Mouse (Mus musculus) intestine, postnatal 0 days (tissue): ENCODE measurements around the gene Zfp784. TPM values are rescaled to one million over a fixed set of nuclear protein-coding genes. Genes with fewer than 3 reads are reported as not detected.

Source experiments
- ATAC-seq: fragments of 200-750 bp; cut with Nextera tagmentation; 2 replicates; pipeline ENCODE4 v1.8.0; 2017; ENCODE audit warnings: mild to moderate bottlenecking, moderate TSS enrichment, moderate library complexity
- H3K27ac ChIP-seq: fragments of 300-500 bp; sonication (generic); 2 replicates; pipeline ENCODE4 v1.5.1; 2014; ENCODE audit warnings: mild to moderate bottlenecking, low read depth, low read length, moderate library complexity
- H3K27me3 ChIP-seq: fragments of 300-500 bp; sonication (generic); replicated peaks from 2 replicates; pipeline ENCODE4 v1.6.1; 2014; ENCODE audit warnings: low read length, mixed read lengths; ENCODE audit not compliant: control insufficient read depth, insufficient read depth
- H3K36me3 ChIP-seq: fragments of 300-500 bp; sonication (generic); 2 replicates; pipeline ENCODE4 v1.6.1; 2014; ENCODE audit warnings: mild to moderate bottlenecking, moderate library complexity; ENCODE audit not compliant: control insufficient read depth, insufficient read depth
- H3K4me1 ChIP-seq: fragments of 300-500 bp; sonication (generic); replicated peaks from 2 replicates; pipeline ENCODE4 v1.6.1; 2014; ENCODE audit warnings: antibody characterized with exemption, low read length, mixed read lengths; ENCODE audit not compliant: control insufficient read depth, insufficient read depth
- H3K4me2 ChIP-seq: fragments of 300-500 bp; sonication (generic); replicated peaks from 2 replicates; pipeline ENCODE4 v1.6.1; 2014; ENCODE audit warnings: low read depth, mild to moderate bottlenecking, moderate library complexity
- H3K4me3 ChIP-seq: fragments of 300-500 bp; sonication (generic); 2 replicates; pipeline ENCODE4 v1.5.1; 2014; ENCODE audit warnings: low read depth, low read length
- H3K9ac ChIP-seq: fragments of 300-500 bp; sonication (generic); 2 replicates; pipeline ENCODE4 v1.6.1; 2014; ENCODE audit warnings: mild to moderate bottlenecking, low read depth, low read length
- H3K9me3 ChIP-seq: fragments of 300-500 bp; sonication (generic); 2 replicates; pipeline ENCODE4 v1.6.1; 2016; ENCODE audit warnings: mixed run types; ENCODE audit not compliant: control insufficient read depth
- CTCF ChIP-seq: sonication (generic); IDR thresholded peaks from 2 replicates; pipeline ENCODE4 v1.5.1; 2016; ENCODE audit warnings: low read depth, mild to moderate bottlenecking, control low read depth, antibody characterized with exemption, moderate library complexity
- WGBS: fragments of 180-500 bp; shearing (Covaris S2); extraction: QIAGEN DNeasy Blood & Tissue Kit; methylation state at CpG from one replicate; pipeline ENCODE4 v1.1.7; 2014; 5-methylcytosine and 5-hydroxymethylcytosine counted together
- polyA plus RNA-seq: library from polyadenylated mRNA; unstranded; fragments of >200 nt; fragmentation: Nextera tagmentation; extraction: Ambion mirVana; gene quantifications from 2 replicates; pipeline ENCODE4 v1.2.1, GENCODE M21; 2015

Zfp784 gene
- polyA plus RNA-seq, 1 experiment from 2014 or later, result 6.4 TPM

GRCm38 (mm10) chr7:5073586-5073985 lies 35.3 kb upstream of the Zfp784 start:
- no peak overlapping the region for H3K4me3 ChIP-seq
- no peak overlapping the region for H3K4me2 ChIP-seq
- no peak overlapping the region for H3K9ac ChIP-seq
- no peaks in the 10 kb centered on the region for H3K4me1 ChIP-seq
- H3K9me3 ChIP-seq, result no peaks in the 10 kb centered on the region
- peaks cover 88% of the 10 kb centered on the region for H3K36me3 ChIP-seq
- no peak for ATAC-seq
- TF ChIP-seq CTCF, result no peak
- WGBS, result 25% methylated on average over 1 of the region's 1 CpGs
- no peak overlapping the region for H3K27ac ChIP-seq
- H3K27me3 ChIP-seq, result no peaks in the 10 kb centered on the region

GRCm38 (mm10) chr7:5064886-5065285 lies 26.6 kb upstream of the Zfp784 start:
- Histone ChIP-seq H3K36me3 (peaks cover 37% of the 10 kb centered on the region), H3K27ac (no peak overlapping the region), H3K27me3 (no peaks in the 10 kb centered on the region), H3K4me1 (peaks cover 8% of the 10 kb centered on the region; the same call in 1 of the 2 replicates), H3K9ac (no peak overlapping the region), H3K4me2 (0 out of 2 replicates have a peak overlapping the region, but pooled peaks have one; percentile 99), H3K9me3 (no peaks in the 10 kb centered on the region), H3K4me3 (no peak overlapping the region)
- no peak for ATAC-seq
- 90% methylated on average over 6 of the region's 6 CpGs for WGBS
- no peak for TF ChIP-seq CTCF

GRCm38 (mm10) chr7:5062360-5063001 lies 24.2 kb upstream of the Zfp784 start:
- under 1% methylated on average over 50 of the region's 51 CpGs for WGBS
- peak overlapping the region; percentile 99 for H3K27ac ChIP-seq
- H3K9me3 ChIP-seq, result no peaks in the 10 kb centered on the region
- peaks cover 5% of the 10 kb centered on the region for H3K27me3 ChIP-seq
- peak overlapping the region; percentile 99 for H3K4me2 ChIP-seq
- peaks cover 13% of the 10 kb centered on the region for H3K36me3 ChIP-seq
- peak; percentile 65 for ATAC-seq
- H3K4me1 ChIP-seq, result peaks cover 8% of the 10 kb centered on the region; the same call in 1 of the 2 replicates
- H3K4me3 ChIP-seq, result peak overlapping the region; percentile 71
- H3K9ac ChIP-seq, result peak overlapping the region; percentile 92
- TF ChIP-seq CTCF, result no peak

- TF ChIP-seq CTCF, result no peak
- H3K4me3 ChIP-seq, result peak within 1 kb of the TSS; percentile 71
- H3K36me3 ChIP-seq, result peaks cover 7% of the 10 kb centered on the region
- under 1% methylated on average over 49 of the region's 65 CpGs for WGBS
- H3K27me3 ChIP-seq, result peaks cover 11% of the 10 kb centered on the region
- H3K4me1 ChIP-seq, result peaks cover 8% of the 10 kb centered on the region; the same call in 1 of the 2 replicates
- H3K27ac ChIP-seq, result peak within 1 kb of the TSS; percentile 99
- H3K4me2 ChIP-seq, result peak within 1 kb of the TSS; percentile 99
- no peaks in the 10 kb centered on the region for H3K9me3 ChIP-seq
- peak within 1 kb of the TSS; percentile 92 for H3K9ac ChIP-seq
- peak; percentile 85 for ATAC-seq
Measured at GRCm38 (mm10) chr7:5061774-5062359, 23.6 kb upstream of the Zfp784 start, which contains the start of gene U2af2. U2af2 (plus strand) TSS chr7:5062143.

- Histone ChIP-seq H3K9me3 (no peaks in the 10 kb centered on the region), H3K4me2 (peak overlapping the region; percentile 99), H3K4me3 (peak overlapping the region; percentile 71), H3K9ac (peak overlapping the region; percentile 92), H3K27me3 (peaks cover 18% of the 10 kb centered on the region), H3K27ac (peak overlapping the region; percentile 99), H3K36me3 (no peaks in the 10 kb centered on the region; the same call in 1 of the 2 replicates), H3K4me1 (peaks cover 6% of the 10 kb centered on the region; the same call in 1 of the 2 replicates)
- peak; percentile 90 for ATAC-seq
- WGBS, result 0% methylated on average over 60 of the region's 60 CpGs
- TF ChIP-seq CTCF, result peak; percentile 85
Measured at GRCm38 (mm10) chr7:5060944-5061773, 22.9 kb upstream of the Zfp784 start.

GRCm38 (mm10) chr7:5060239-5060731 lies 22.0 kb upstream of the Zfp784 start:
- TF ChIP-seq CTCF, result peak; percentile 86
- no peak for ATAC-seq
- peak overlapping the region; percentile 99 for H3K4me2 ChIP-seq

More at GRCm38 (mm10) chr7:5060239-5060731, 22.0 kb upstream of the Zfp784 start:
- no peaks in the 10 kb centered on the region for H3K4me1 ChIP-seq
- peak overlapping the region; percentile 71 for H3K4me3 ChIP-seq
- no peaks in the 10 kb centered on the region for H3K9me3 ChIP-seq
- H3K9ac ChIP-seq, result peak overlapping the region; percentile 92
- H3K36me3 ChIP-seq, result no peaks in the 10 kb centered on the region
- peaks cover 27% of the 10 kb centered on the region for H3K27me3 ChIP-seq
- 2% methylated on average over 27 of the region's 27 CpGs for WGBS
- H3K27ac ChIP-seq, result peak overlapping the region; percentile 99
